Mouse (Mus musculus) fibroblast of lung, adult 2 months (primary cell): ENCODE results near the gene Atr.
"Not testable (repeated sequence)": the region's sequence is repeated elsewhere in the genome, so short reads cannot be mapped to it uniquely, and the experiment has no call there.

Source experiments
- DNase-seq: peaks from one replicate; pipeline ENCODE4 v3.0.0-alpha.2; 2011; ENCODE audit warnings: low read depth

Atr gene

GRCm38 (mm10) chr9:95932855-95933254, 75.5 kb downstream of the Atr start:
- DNase-seq, result no peak

GRCm38 (mm10) chr9:95953658-95954057, 96.3 kb downstream of the Atr start:
- no peak for DNase-seq

- DNase-seq, result no peak
Observed at GRCm38 (mm10) chr9:95954226-95954584, 96.8 kb downstream of the Atr start.

- DNase-seq, result peak; percentile 74
Observed at GRCm38 (mm10) chr9:95954585-95955461, 97.4 kb downstream of the Atr start, which contains the start of gene Xrn1. Gene Xrn1, plus strand, starts transcription at chr9:95954760.

- no peak for DNase-seq
Observed at GRCm38 (mm10) chr9:95957611-95958010, 100.2 kb downstream of the Atr start.

GRCm38 (mm10) chr9:95958041-95958730, 100.8 kb downstream of the Atr start:
- no peak for DNase-seq

- not testable (repeated sequence) for DNase-seq
Observed at GRCm38 (mm10) chr9:95958731-95959105, 101.3 kb downstream of the Atr start.

GRCm38 (mm10) chr9:95959246-95959645, 101.8 kb downstream of the Atr start:
- no peak for DNase-seq

GRCm38 (mm10) chr9:95959732-95960428, 102.5 kb downstream of the Atr start:
- DNase-seq, result no peak

GRCm38 (mm10) chr9:95961058-95961457, 103.7 kb downstream of the Atr start:
- DNase-seq, result no peak

- no peak for DNase-seq
Observed at GRCm38 (mm10) chr9:95964037-95964436, 106.6 kb downstream of the Atr start.

- no peak for DNase-seq
Observed at GRCm38 (mm10) chr9:95978279-95978678, 120.9 kb downstream of the Atr start.

- no peak for DNase-seq
Observed at GRCm38 (mm10) chr9:95979896-95980295, 122.5 kb downstream of the Atr start.

- DNase-seq, result no peak
Observed at GRCm38 (mm10) chr9:95992255-95992654, 134.9 kb downstream of the Atr start.
